Mouse (Mus musculus): ENCODE results near the gene Mrpl35. TPM values are rescaled to one million over a fixed set of nuclear protein-coding genes. Genes with fewer than 3 reads are reported as not detected.

The Mrpl35 gene
- polyA plus RNA-seq, 1 experiment from 2014 or later, result 54.2 TPM

Other genes with a start within 250 kb of the Mrpl35 start
- 54.2 and 64.0 TPM in 2 replicates for gene Kdm3a, start 194.0 kb downstream of the Mrpl35 start, polyA plus RNA-seq (2015; fragmentation: Nextera tagmentation; extraction: Ambion mirVana)
- 16.8 and 17.3 TPM in 2 replicates for gene Reep1, start 119.4 kb downstream of the Mrpl35 start, polyA plus RNA-seq (2015; fragmentation: Nextera tagmentation; extraction: Ambion mirVana)
- gene Immt, start 4.4 kb upstream of the Mrpl35 start, polyA plus RNA-seq (2015; fragmentation: Nextera tagmentation; extraction: Ambion mirVana), result 170 and 173 TPM in 2 replicates
- 85.5 and 86.2 TPM in 2 replicates for gene Ptcd3, start 81.8 kb upstream of the Mrpl35 start, polyA plus RNA-seq (2015; fragmentation: Nextera tagmentation; extraction: Ambion mirVana)
- 26.5 and 27.1 TPM in 2 replicates for gene Polr1a, start 82.1 kb upstream of the Mrpl35 start, polyA plus RNA-seq (2015; fragmentation: Nextera tagmentation; extraction: Ambion mirVana)

All from lung, embryonic 16.5 days (tissue).